Mouse (Mus musculus): Measurements from ENCODE around the gene Slc51a. TPM values are rescaled to one million over a fixed set of nuclear protein-coding genes. Genes with fewer than 3 reads are reported as not detected.

The Slc51a gene
- not detected in 2 replicates for polyA plus RNA-seq (2012; ENCODE audit: low replicate concordance)

GRCm38 (mm10) chr16:32487234-32488111, at the start of gene Slc51a:
Gene Slc51a, minus strand, starts transcription at chr16:32487879.

GRCm38 (mm10) chr16:32495965-32496364, 8.3 kb upstream of the Slc51a start, which contains the start of gene Zdhhc19:
Gene Zdhhc19, plus strand, starts transcription at chr16:32496265.

GRCm38 (mm10) chr16:32430474-32431046, 57.1 kb downstream of the Slc51a start, which contains the start of gene Pcyt1a:
Gene Pcyt1a, plus strand, starts transcription at chr16:32430921.

Other genes starting within 250 kb of the Slc51a start
- 2.9 and 4.5 TPM in 2 replicates for gene Fbxo45, start 240.7 kb downstream of the Slc51a start, polyA plus RNA-seq (2012; ENCODE audit: low replicate concordance)
- gene Wdr53, start 240.7 kb downstream of the Slc51a start, polyA plus RNA-seq (2012; ENCODE audit: low replicate concordance), result 8.7 and 11.7 TPM in 2 replicates
- gene Smco1, start 216.4 kb downstream of the Slc51a start, polyA plus RNA-seq (2012; ENCODE audit: low replicate concordance), result not detected in 2 replicates
- 7.9 and 9.9 TPM in 2 replicates for gene Rnf168, start 210.4 kb downstream of the Slc51a start, polyA plus RNA-seq (2012; ENCODE audit: low replicate concordance)
- gene Ubxn7, start 155.6 kb downstream of the Slc51a start, polyA plus RNA-seq (2012; ENCODE audit: low replicate concordance), result 9.1 and 13.5 TPM in 2 replicates
- gene Tm4sf19, start 87.4 kb downstream of the Slc51a start, polyA plus RNA-seq (2012; ENCODE audit: low replicate concordance), result not detected in 2 replicates
- gene Tctex1d2, start 68.2 kb downstream of the Slc51a start, polyA plus RNA-seq (2012; ENCODE audit: low replicate concordance), result 0.52 and 1.8 TPM in 2 replicates
- gene Pcyt1a, start 57.0 kb downstream of the Slc51a start, polyA plus RNA-seq (2012; ENCODE audit: low replicate concordance), result 5.0 and 18.5 TPM in 2 replicates
- not detected in 2 replicates for gene Zdhhc19, start 8.4 kb upstream of the Slc51a start, polyA plus RNA-seq (2012; ENCODE audit: low replicate concordance)
- gene Tfrc, start 121.0 kb upstream of the Slc51a start, polyA plus RNA-seq (2012; ENCODE audit: low replicate concordance), result 0.64 and 11.6 TPM in 2 replicates
- gene Tnk2, start 156.0 kb upstream of the Slc51a start, polyA plus RNA-seq (2012; ENCODE audit: low replicate concordance), result 311 and 674 TPM in 2 replicates
- 0.01 TPM in 1 of 2 replicates, not detected in the other for gene Muc4, start 248.0 kb upstream of the Slc51a start, polyA plus RNA-seq (2012; ENCODE audit: low replicate concordance)